Mouse (Mus musculus) CH12F3 (cell line): ENCODE measurements around the gene Reep3.

ENCODE experiments used
- in situ Hi-C: fragments of 300-500 bp; cut with MboI; formaldehyde crosslinking; loops from 2 replicates; pipeline ENCODE4 v1.14.3; 2020; ENCODE audit warnings: low sequenced_read_pairs

Reep3 gene

GRCm38 (mm10) chr10:67055867-67056856, 40.6 kb downstream of the Reep3 start:
- in situ Hi-C loops, result no loop called here

- in situ Hi-C loops, result no loop called here
Observed at GRCm38 (mm10) chr10:67053475-67053874, 43.3 kb downstream of the Reep3 start.

GRCm38 (mm10) chr10:67052429-67052828, 44.3 kb downstream of the Reep3 start:
- in situ Hi-C loops, result no loop called here

GRCm38 (mm10) chr10:67051466-67051865, 45.3 kb downstream of the Reep3 start:
- in situ Hi-C loops, result no loop called here

GRCm38 (mm10) chr10:67050766-67051165, 46.0 kb downstream of the Reep3 start:
- in situ Hi-C loops, result no loop called here

GRCm38 (mm10) chr10:67049621-67050020, 47.1 kb downstream of the Reep3 start:
- in situ Hi-C loops, result no loop called here

- in situ Hi-C loops, result no loop called here
Observed at GRCm38 (mm10) chr10:67048871-67049615, 47.7 kb downstream of the Reep3 start.

- in situ Hi-C loops, result no loop called here
Observed at GRCm38 (mm10) chr10:67047712-67048645, 48.8 kb downstream of the Reep3 start.

- in situ Hi-C loops, result no loop called here
Observed at GRCm38 (mm10) chr10:67045192-67045899, 51.4 kb downstream of the Reep3 start.

GRCm38 (mm10) chr10:67044346-67044745, 52.4 kb downstream of the Reep3 start:
- in situ Hi-C loops, result no loop called here

- in situ Hi-C loops, result no loop called here
Observed at GRCm38 (mm10) chr10:67043236-67043635, 53.5 kb downstream of the Reep3 start.

GRCm38 (mm10) chr10:67040410-67040809, 56.3 kb downstream of the Reep3 start:
- in situ Hi-C loops, result no loop called here

- in situ Hi-C loops, result no loop called here
Observed at GRCm38 (mm10) chr10:67039001-67039400, 57.7 kb downstream of the Reep3 start.

GRCm38 (mm10) chr10:67036542-67036941, 60.2 kb downstream of the Reep3 start:
- in situ Hi-C loops, result no loop called here

- in situ Hi-C loops, result no loop called here
Observed at GRCm38 (mm10) chr10:67036141-67036540, 60.6 kb downstream of the Reep3 start.

GRCm38 (mm10) chr10:67031186-67031585, 65.6 kb downstream of the Reep3 start:
- in situ Hi-C loops, result no loop called here

GRCm38 (mm10) chr10:67029297-67029696, 67.4 kb downstream of the Reep3 start:
- in situ Hi-C loops, result no loop called here

GRCm38 (mm10) chr10:67026375-67026774, 70.4 kb downstream of the Reep3 start:
- in situ Hi-C loops, result no loop called here

GRCm38 (mm10) chr10:67025573-67026236, 71.0 kb downstream of the Reep3 start:
- in situ Hi-C loops, result no loop called here
